Mouse (Mus musculus): ENCODE data around the gene Exoc4. TPM values are rescaled to one million over a fixed set of nuclear protein-coding genes. Genes with fewer than 3 reads are reported as not detected.

The Exoc4 gene
- total and polyA plus RNA-seq, 3 experiments, result 31.2 to 46.4 (median 41.9) TPM

- Histone ChIP-seq H3K27me3 (replicated peaks) (no peaks in the 10 kb centered on the region), H3K79me2 (replicated peaks; ENCODE audit: control insufficient read depth, extremely low read depth, insufficient read depth, poor library complexity, severe bottlenecking) (no peaks in the 10 kb centered on the region), H3K36me3 (replicated peaks in 1 of 2; ENCODE audit: control insufficient read depth in 1 of 2, insufficient read depth in 1 of 2, low read length in 1 of 2) (peaks cover 2 to 8% of the 10 kb centered on the region in 2 experiments), H3K9ac (ENCODE audit: insufficient read depth, low read depth) (no peak overlapping the region), H3K4me1 (ENCODE audit: control insufficient read depth in 1 of 2, insufficient read depth in 2 of 2) (0 out of 4 replicates have a peak, but pooled peaks cover 0 to 7% of the 10 kb centered on the region in 2 experiments), H3K27ac (ENCODE audit: insufficient read depth, low read depth) (no peak overlapping the region), H3K4me3 (replicated peaks in 1 of 3; ENCODE audit: low read depth in 2 of 3, low read length in 2 of 3, poor library complexity in 1 of 3) (no peak overlapping the region), H3K9me3 (replicated peaks; ENCODE audit: low read length) (no peaks in the 10 kb centered on the region), H3K4me2 (ENCODE audit: insufficient read depth, low read depth, poor library complexity, severe bottlenecking) (no peak overlapping the region)
- DNase-seq (ENCODE audit: extremely low read depth), result no peak
- dilution Hi-C loops (cut with MboI; ENCODE audit: extremely low pct_ligation_motif_present, extremely low pct_unique_long_range_greater_than_20kb, low sequenced_read_pairs), result no loop called here
- in situ Hi-C loops (cut with MboI; ENCODE audit: low pct_ligation_motif_present, low pct_unique_long_range_greater_than_20kb, low sequenced_read_pairs), result no loop called here
- TF ChIP-seq NELFE (IDR thresholded peaks at IDR 0.05; ENCODE audit: low read depth, low read length), result no peak
- no peak for TF ChIP-seq CHD1 (IDR thresholded peaks at IDR 0.05; ENCODE audit: low read depth, low read length)
- no peak for TF ChIP-seq NRF1 (IDR thresholded peaks at IDR 0.05; ENCODE audit: low read depth, low read length)
- TF ChIP-seq E2F4 (IDR thresholded peaks at IDR 0.05; ENCODE audit: insufficient replicate concordance, low read depth, low read length), result no peak
- TF ChIP-seq TBP (conservative IDR thresholded peaks at IDR 0.05; ENCODE audit: low read depth, low read length), result no peak
- TF ChIP-seq ETS1 (conservative IDR thresholded peaks at IDR 0.05; ENCODE audit: low read depth, low read length), result no peak
Observed at GRCm38 (mm10) chr6:33507134-33507533, 258.2 kb downstream of the Exoc4 start.

GRCm38 (mm10) chr6:33515391-33515790 is 266.5 kb downstream of the Exoc4 start:
- H3K9me3 ChIP-seq (replicated peaks; ENCODE audit: low read length), result no peaks in the 10 kb centered on the region
- H3K27ac ChIP-seq (ENCODE audit: insufficient read depth, low read depth), result no peak overlapping the region
- no peak overlapping the region for H3K9ac ChIP-seq (ENCODE audit: insufficient read depth, low read depth)
- dilution Hi-C loops (cut with MboI; ENCODE audit: extremely low pct_ligation_motif_present, extremely low pct_unique_long_range_greater_than_20kb, low sequenced_read_pairs), result no loop called here
- no peaks in the 10 kb centered on the region for H3K79me2 ChIP-seq (replicated peaks; ENCODE audit: control insufficient read depth, extremely low read depth, insufficient read depth, poor library complexity, severe bottlenecking)
- DNase-seq (ENCODE audit: extremely low read depth), result peak; percentile 12
- in situ Hi-C loops (cut with MboI; ENCODE audit: low pct_ligation_motif_present, low pct_unique_long_range_greater_than_20kb, low sequenced_read_pairs), result no loop called here
- H3K36me3 ChIP-seq (replicated peaks in 1 of 2; ENCODE audit: control insufficient read depth in 1 of 2, insufficient read depth in 1 of 2, low read length in 1 of 2), result peaks cover 2 to 9% of the 10 kb centered on the region in 2 experiments
- peaks cover 0 to 12% of the 10 kb centered on the region in 2 experiments; a peak in 2 of 4 replicates for H3K4me1 ChIP-seq (ENCODE audit: control insufficient read depth in 1 of 2, insufficient read depth in 2 of 2)
- H3K4me3 ChIP-seq (replicated peaks in 1 of 3; ENCODE audit: low read depth in 2 of 3, low read length in 2 of 3, poor library complexity in 1 of 3), result no peak overlapping the region
- 0 out of 2 replicates have a peak, but pooled peaks have one; percentile 16 for TF ChIP-seq BHLHE40 (IDR thresholded peaks at IDR 0.05; ENCODE audit: low read depth, low read length)
- TF ChIP-seq TBP (conservative IDR thresholded peaks at IDR 0.05; ENCODE audit: low read depth, low read length), result no peak
- H3K27me3 ChIP-seq (replicated peaks), result no peaks in the 10 kb centered on the region
- no peak overlapping the region; the same call in 1 of the 2 replicates for H3K4me2 ChIP-seq (ENCODE audit: insufficient read depth, low read depth, poor library complexity, severe bottlenecking)

GRCm38 (mm10) chr6:33516798-33517197 is 267.9 kb downstream of the Exoc4 start:
- Histone ChIP-seq H3K4me1 (ENCODE audit: control insufficient read depth in 1 of 2, insufficient read depth in 2 of 2) (peaks cover 0 to 12% of the 10 kb centered on the region in 2 experiments; a peak in 2 of 4 replicates), H3K4me3 (replicated peaks in 1 of 3; ENCODE audit: low read depth in 2 of 3, low read length in 2 of 3, poor library complexity in 1 of 3) (no peak overlapping the region), H3K27me3 (replicated peaks) (no peaks in the 10 kb centered on the region), H3K4me2 (ENCODE audit: insufficient read depth, low read depth, poor library complexity, severe bottlenecking) (no peak overlapping the region), H3K27ac (ENCODE audit: insufficient read depth, low read depth) (no peak overlapping the region), H3K9me3 (replicated peaks; ENCODE audit: low read length) (no peaks in the 10 kb centered on the region), H3K79me2 (replicated peaks; ENCODE audit: control insufficient read depth, extremely low read depth, insufficient read depth, poor library complexity, severe bottlenecking) (no peaks in the 10 kb centered on the region), H3K36me3 (replicated peaks in 1 of 2; ENCODE audit: control insufficient read depth in 1 of 2, insufficient read depth in 1 of 2, low read length in 1 of 2) (peaks cover 0 to 4% of the 10 kb centered on the region in 2 experiments), H3K9ac (ENCODE audit: insufficient read depth, low read depth) (no peak overlapping the region)
- in situ Hi-C loops (cut with MboI; ENCODE audit: low pct_ligation_motif_present, low pct_unique_long_range_greater_than_20kb, low sequenced_read_pairs), result no loop called here
- DNase-seq (ENCODE audit: extremely low read depth), result no peak
- dilution Hi-C loops (cut with MboI; ENCODE audit: extremely low pct_ligation_motif_present, extremely low pct_unique_long_range_greater_than_20kb, low sequenced_read_pairs), result no loop called here
- TF ChIP-seq ZMIZ1 (IDR thresholded peaks at IDR 0.05; ENCODE audit: low read depth, low read length) (no peak), ZC3H11A (IDR thresholded peaks at IDR 0.05; ENCODE audit: low read depth, low read length) (no peak), ELF1 (IDR thresholded peaks at IDR 0.05; ENCODE audit: low read depth, low read length) (no peak), EP300 (IDR thresholded peaks at IDR 0.05; ENCODE audit: low read length) (no peak), MAZ (IDR thresholded peaks at IDR 0.05; ENCODE audit: low read depth, low read length) (no peak), E2F4 (IDR thresholded peaks at IDR 0.05; ENCODE audit: insufficient replicate concordance, low read depth, low read length) (no peak), JUND (conservative IDR thresholded peaks at IDR 0.05; ENCODE audit: low read depth, low read length) (no peak), ETS1 (conservative IDR thresholded peaks at IDR 0.05; ENCODE audit: low read depth, low read length) (no peak), JUN (IDR thresholded peaks at IDR 0.05; ENCODE audit: insufficient read depth, low read depth, low read length) (no peak), USF1 (IDR thresholded peaks at IDR 0.05; ENCODE audit: low read depth, low read length) (no peak), NRF1 (IDR thresholded peaks at IDR 0.05; ENCODE audit: low read depth, low read length) (no peak), TCF12 (IDR thresholded peaks at IDR 0.05; ENCODE audit: low read depth, low read length) (no peak), PAX5 (IDR thresholded peaks at IDR 0.05; ENCODE audit: low read length) (no peak), TBP (conservative IDR thresholded peaks at IDR 0.05; ENCODE audit: low read depth, low read length) (no peak), POLR2A (IDR thresholded peaks at IDR 0.05; ENCODE audit: low read depth, low read length) (no peak), CTCF (conservative IDR thresholded peaks at IDR 0.05 in 1 of 2, IDR thresholded peaks at IDR 0.05 in 1 of 2; ENCODE audit: low read depth in 2 of 2, low read length in 2 of 2) (no peak), RCOR1 (conservative IDR thresholded peaks at IDR 0.05; ENCODE audit: low read depth, low read length) (no peak), RAD21 (IDR thresholded peaks at IDR 0.05; ENCODE audit: low read depth, low read length) (no peak)
